Mouse (Mus musculus) midbrain, embryonic 13.5 days (tissue): ENCODE results near the gene Peli2. TPM values are rescaled to one million over a fixed set of nuclear protein-coding genes. Genes with fewer than 3 reads are reported as not detected.

ENCODE experiments used
- ATAC-seq: fragments of 200-750 bp; cut with Nextera tagmentation; 2 replicates; pipeline ENCODE4 v1.8.0; 2017; ENCODE audit warnings: mild to moderate bottlenecking, moderate TSS enrichment, moderate library complexity
- H3K27ac ChIP-seq: fragments of 300-500 bp; sonication (generic); 2 replicates; pipeline ENCODE4 v1.5.1; 2015; ENCODE audit warnings: inconsistent platforms, mild to moderate bottlenecking, moderate library complexity
- H3K27me3 ChIP-seq: fragments of 300-500 bp; sonication (generic); 2 replicates; pipeline ENCODE4 v1.6.1; 2015; ENCODE audit warnings: mild to moderate bottlenecking, inconsistent platforms
- H3K36me3 ChIP-seq: fragments of 300-500 bp; sonication (generic); 2 replicates; pipeline ENCODE4 v1.6.1; 2015; ENCODE audit warnings: mild to moderate bottlenecking, inconsistent platforms
- H3K4me1 ChIP-seq: fragments of 300-500 bp; sonication (generic); replicated peaks from 2 replicates; pipeline ENCODE4 v1.6.1; 2015; ENCODE audit warnings: inconsistent platforms
- H3K4me2 ChIP-seq: fragments of 300-500 bp; sonication (generic); replicated peaks from 2 replicates; pipeline ENCODE4 v1.6.1; 2015; ENCODE audit warnings: moderate library complexity, mild to moderate bottlenecking, inconsistent platforms
- H3K4me3 ChIP-seq: fragments of 300-500 bp; sonication (generic); replicated peaks from 2 replicates; pipeline ENCODE4 v1.5.1; 2015; ENCODE audit warnings: mild to moderate bottlenecking, inconsistent platforms
- H3K9ac ChIP-seq: fragments of 300-500 bp; sonication (generic); replicated peaks from 2 replicates; pipeline ENCODE4 v1.6.1; 2015; ENCODE audit warnings: mild to moderate bottlenecking, inconsistent platforms
- H3K9me3 ChIP-seq: fragments of 300-500 bp; sonication (generic); 2 replicates; pipeline ENCODE4 v1.6.1; 2016; ENCODE audit warnings: mild to moderate bottlenecking, inconsistent platforms
- WGBS: fragments of 180-500 bp; shearing (Covaris S2); methylation state at CpG from one replicate; pipeline ENCODE4 v1.1.7; 2015; 5-methylcytosine and 5-hydroxymethylcytosine counted together
- polyA plus RNA-seq: library from polyadenylated mRNA; unstranded; fragments of >200 nt; fragmentation: Nextera tagmentation; extraction: Ambion mirVana; gene quantifications from 2 replicates; pipeline ENCODE4 v1.2.1, GENCODE M21; 2015

The Peli2 gene
- polyA plus RNA-seq, 1 experiment from 2014 or later = 8.3 TPM

DNA sequence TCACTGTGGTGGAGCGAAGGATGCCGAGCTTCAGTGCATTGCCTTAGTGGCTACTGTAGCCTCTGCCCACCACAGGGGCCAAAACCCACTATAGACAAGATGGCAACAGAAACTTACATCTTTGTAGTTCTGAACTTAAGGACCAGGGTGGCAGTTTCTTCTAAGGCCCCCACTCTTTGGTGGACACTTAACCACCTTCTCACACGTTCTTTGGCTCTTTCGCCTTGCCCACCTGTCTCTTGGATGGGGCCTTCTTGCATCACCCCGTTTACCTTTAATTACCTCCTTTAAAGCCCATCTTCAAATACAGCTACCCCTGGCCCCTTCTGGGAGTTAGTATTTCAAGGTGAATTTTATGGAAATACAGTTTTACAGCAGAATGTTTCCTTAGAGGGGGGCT, 8.1 kb downstream of the Peli2 start:
- no peak overlapping the region for H3K9ac ChIP-seq
- H3K36me3 ChIP-seq = no peaks in the 10 kb centered on the region
- H3K4me2 ChIP-seq = no peak overlapping the region
- H3K9me3 ChIP-seq = no peaks in the 10 kb centered on the region
- WGBS = 92% methylated on average over 5 of the region's 5 CpGs
- H3K4me3 ChIP-seq = no peak overlapping the region
- no peak overlapping the region for H3K27ac ChIP-seq
- H3K4me1 ChIP-seq = peaks cover 70% of the 10 kb centered on the region
- ATAC-seq = no peak
- peaks cover 10% of the 10 kb centered on the region for H3K27me3 ChIP-seq

- no peak for ATAC-seq
- H3K4me1 ChIP-seq = peaks cover 69% of the 10 kb centered on the region
- H3K4me2 ChIP-seq = no peak overlapping the region
- 92% methylated on average over 6 of the region's 6 CpGs for WGBS
- H3K4me3 ChIP-seq = no peak overlapping the region
- H3K9ac ChIP-seq = no peak overlapping the region
- H3K27me3 ChIP-seq = peaks cover 10% of the 10 kb centered on the region
- no peak overlapping the region for H3K27ac ChIP-seq
- H3K36me3 ChIP-seq = no peaks in the 10 kb centered on the region
- no peaks in the 10 kb centered on the region for H3K9me3 ChIP-seq
Measured at GRCm38 (mm10) chr14:48130021-48130420, 9.4 kb downstream of the Peli2 start.

- H3K27ac ChIP-seq = no peak overlapping the region
- ATAC-seq = no peak
- H3K4me1 ChIP-seq = peaks cover 70% of the 10 kb centered on the region
- no peaks in the 10 kb centered on the region for H3K9me3 ChIP-seq
- H3K4me2 ChIP-seq = no peak overlapping the region
- no peak overlapping the region for H3K4me3 ChIP-seq
- peaks cover 10% of the 10 kb centered on the region for H3K27me3 ChIP-seq
- WGBS = 33% methylated on average over 20 of the region's 20 CpGs
- no peaks in the 10 kb centered on the region for H3K36me3 ChIP-seq
- H3K9ac ChIP-seq = no peak overlapping the region
Measured at GRCm38 (mm10) chr14:48130761-48131575, 10.3 kb downstream of the Peli2 start.

GRCm38 (mm10) chr14:48131576-48131922, 10.9 kb downstream of the Peli2 start:
- Histone ChIP-seq H3K9me3 (no peaks in the 10 kb centered on the region), H3K27ac (no peak overlapping the region), H3K36me3 (no peaks in the 10 kb centered on the region), H3K4me1 (peaks cover 72% of the 10 kb centered on the region), H3K4me2 (no peak overlapping the region), H3K27me3 (peaks cover 10% of the 10 kb centered on the region), H3K9ac (no peak overlapping the region), H3K4me3 (no peak overlapping the region)
- WGBS = 82% methylated on average over 4 of the region's 4 CpGs
- no peak for ATAC-seq

DNA sequence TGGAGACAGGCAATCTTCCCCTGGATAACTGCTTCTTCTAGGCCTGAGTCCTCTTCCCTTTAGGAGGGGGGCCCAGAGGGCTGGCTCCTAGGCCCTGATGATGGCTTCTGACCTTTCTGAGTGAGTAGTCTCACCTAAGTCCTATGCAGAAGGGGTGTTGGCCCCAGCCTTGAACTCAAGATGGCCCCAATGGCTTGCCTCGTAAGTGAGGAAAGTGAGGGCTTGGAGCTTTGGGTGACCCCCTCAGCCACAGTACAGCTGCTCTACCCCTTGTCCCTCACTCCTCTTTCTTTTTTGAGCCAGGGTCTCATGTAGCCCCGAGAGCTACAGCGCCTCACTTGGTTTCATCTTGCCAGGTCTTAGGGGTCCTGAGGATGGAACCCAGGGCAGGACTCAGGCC, 11.6 kb downstream of the Peli2 start:
- 78% methylated on average over 3 of the region's 3 CpGs for WGBS

GRCm38 (mm10) chr14:48132865-48133802, 12.5 kb downstream of the Peli2 start:
- Histone ChIP-seq H3K4me2 (no peak overlapping the region), H3K9ac (no peak overlapping the region), H3K27me3 (peaks cover 12% of the 10 kb centered on the region; the same call in 1 of the 2 replicates), H3K27ac (no peak overlapping the region), H3K9me3 (no peaks in the 10 kb centered on the region), H3K36me3 (no peaks in the 10 kb centered on the region), H3K4me1 (peaks cover 71% of the 10 kb centered on the region), H3K4me3 (no peak overlapping the region)
- no peak for ATAC-seq
- WGBS = 61% methylated on average over 21 of the region's 21 CpGs

More for the DNA sequence above, 11.6 kb downstream of the Peli2 start:
- Histone ChIP-seq H3K4me3 (no peak overlapping the region), H3K9me3 (no peaks in the 10 kb centered on the region), H3K36me3 (no peaks in the 10 kb centered on the region), H3K27ac (no peak overlapping the region), H3K27me3 (peaks cover 10% of the 10 kb centered on the region; the same call in 1 of the 2 replicates), H3K4me2 (no peak overlapping the region), H3K4me1 (peaks cover 72% of the 10 kb centered on the region), H3K9ac (no peak overlapping the region)
- ATAC-seq = no peak

GRCm38 (mm10) chr14:48134344-48134743, 13.7 kb downstream of the Peli2 start:
- Histone ChIP-seq H3K4me1 (peaks cover 75% of the 10 kb centered on the region), H3K4me3 (no peak overlapping the region), H3K4me2 (no peak overlapping the region), H3K9ac (no peak overlapping the region), H3K27me3 (peaks cover 17% of the 10 kb centered on the region; the same call in 1 of the 2 replicates), H3K36me3 (no peaks in the 10 kb centered on the region), H3K27ac (no peak overlapping the region), H3K9me3 (no peaks in the 10 kb centered on the region)
- no peak for ATAC-seq
- 28% methylated on average over 7 of the region's 7 CpGs for WGBS

GRCm38 (mm10) chr14:48135816-48136345, 15.3 kb downstream of the Peli2 start:
- H3K27me3 ChIP-seq = peaks cover 17% of the 10 kb centered on the region; the same call in 1 of the 2 replicates
- H3K9ac ChIP-seq = 0 out of 2 replicates have a peak overlapping the region, but pooled peaks have one; percentile 11
- H3K4me1 ChIP-seq = peaks cover 75% of the 10 kb centered on the region
- peak overlapping the region; percentile 10; the same call in 1 of the 2 replicates for H3K27ac ChIP-seq
- no peaks in the 10 kb centered on the region for H3K9me3 ChIP-seq
- 24% methylated on average over 11 of the region's 11 CpGs for WGBS
- H3K4me2 ChIP-seq = peak overlapping the region; percentile 7; the same call in 1 of the 2 replicates
- no peaks in the 10 kb centered on the region for H3K36me3 ChIP-seq
- H3K4me3 ChIP-seq = no peak overlapping the region
- peak; percentile 48; the same call in 1 of the 2 replicates for ATAC-seq

- Histone ChIP-seq H3K9me3 (no peaks in the 10 kb centered on the region), H3K4me2 (no peak overlapping the region), H3K4me3 (no peak overlapping the region), H3K36me3 (no peaks in the 10 kb centered on the region), H3K4me1 (peaks cover 62% of the 10 kb centered on the region), H3K27ac (no peak overlapping the region), H3K9ac (no peak overlapping the region), H3K27me3 (peaks cover 10% of the 10 kb centered on the region; the same call in 1 of the 2 replicates)
- ATAC-seq = no peak
- 77% methylated on average over 8 of the region's 8 CpGs for WGBS
Measured at GRCm38 (mm10) chr14:48137731-48138130, 17.1 kb downstream of the Peli2 start.

DNA sequence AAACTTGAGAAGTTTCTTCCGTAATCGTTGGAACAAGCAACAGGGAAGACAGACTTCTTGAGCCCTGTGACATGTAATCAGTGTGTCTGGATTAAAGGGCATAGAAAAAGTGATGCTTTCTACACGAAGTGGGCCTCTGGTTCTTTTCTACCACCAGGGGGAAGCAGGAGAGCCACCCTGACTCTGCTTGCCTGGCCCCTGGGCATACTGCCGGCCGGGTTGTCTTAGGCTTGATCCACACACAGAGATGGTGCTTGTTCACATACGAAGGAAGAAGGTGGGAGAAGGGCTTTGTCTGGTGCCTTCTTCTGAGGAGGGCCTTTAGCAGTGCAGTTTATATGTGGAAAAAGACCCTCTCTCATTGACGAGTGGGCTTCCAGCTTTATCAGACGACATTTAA, 17.5 kb downstream of the Peli2 start:
- Histone ChIP-seq H3K27me3 (peaks cover 10% of the 10 kb centered on the region; the same call in 1 of the 2 replicates), H3K4me1 (peaks cover 63% of the 10 kb centered on the region)

DNA sequence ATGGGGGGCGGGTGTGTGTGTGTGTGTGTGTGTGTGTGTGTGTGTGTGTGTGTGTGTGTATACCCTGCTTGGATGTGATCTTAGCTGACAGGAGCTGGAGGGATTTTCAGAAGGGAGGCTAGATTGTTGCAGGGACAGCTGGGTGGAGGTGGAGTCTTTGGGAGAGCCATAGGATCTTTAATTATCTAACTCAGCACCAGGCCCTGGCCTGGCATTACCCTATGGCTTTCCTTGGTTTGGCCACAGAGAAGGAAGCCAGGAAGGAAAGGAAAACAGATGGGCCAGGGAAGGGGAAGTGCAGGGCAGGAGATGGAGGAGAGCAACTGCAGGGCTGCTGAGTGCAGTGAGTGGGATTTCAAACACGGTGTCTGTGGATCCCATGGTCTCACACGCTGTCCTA, 18.8 kb downstream of the Peli2 start:
- H3K9ac ChIP-seq = no peak overlapping the region; the same call in 1 of the 2 replicates
- 0 out of 2 replicates have a peak, but pooled peaks cover 7% of the 10 kb centered on the region for H3K27me3 ChIP-seq
- no peaks in the 10 kb centered on the region for H3K9me3 ChIP-seq
- no peak overlapping the region for H3K4me3 ChIP-seq
- no peaks in the 10 kb centered on the region for H3K36me3 ChIP-seq
- no peak overlapping the region for H3K4me2 ChIP-seq
- no peak for ATAC-seq
- H3K27ac ChIP-seq = no peak overlapping the region
- peaks cover 59% of the 10 kb centered on the region for H3K4me1 ChIP-seq
- WGBS = 89% methylated on average over 3 of the region's 3 CpGs

More for the DNA sequence above, 17.5 kb downstream of the Peli2 start:
- 50% methylated on average over 8 of the region's 8 CpGs for WGBS
- Histone ChIP-seq H3K4me2 (no peak overlapping the region), H3K4me3 (no peak overlapping the region), H3K27ac (no peak overlapping the region), H3K9ac (no peak overlapping the region), H3K36me3 (no peaks in the 10 kb centered on the region), H3K9me3 (no peaks in the 10 kb centered on the region)
- 0 out of 2 replicates have a peak, but pooled peaks have one; percentile 31 for ATAC-seq
